Mouse (Mus musculus) urinary bladder, postnatal 4 days (tissue): ENCODE data around the gene Mark1.
A peak's percentile ranks its signal among the peaks of the same experiment; 100 is the strongest.

Experiments used
- DNase-seq, 2 experiments: peaks; one replicate each; pipeline ENCODE4 v3.0.0; 2021 to 2022; ENCODE audit warnings: low spot score in 2 of 2

The Mark1 gene

GRCm38 (mm10) chr1:184891998-184892397, 107.4 kb downstream of the Mark1 start:
- no peak for DNase-seq

DNA sequence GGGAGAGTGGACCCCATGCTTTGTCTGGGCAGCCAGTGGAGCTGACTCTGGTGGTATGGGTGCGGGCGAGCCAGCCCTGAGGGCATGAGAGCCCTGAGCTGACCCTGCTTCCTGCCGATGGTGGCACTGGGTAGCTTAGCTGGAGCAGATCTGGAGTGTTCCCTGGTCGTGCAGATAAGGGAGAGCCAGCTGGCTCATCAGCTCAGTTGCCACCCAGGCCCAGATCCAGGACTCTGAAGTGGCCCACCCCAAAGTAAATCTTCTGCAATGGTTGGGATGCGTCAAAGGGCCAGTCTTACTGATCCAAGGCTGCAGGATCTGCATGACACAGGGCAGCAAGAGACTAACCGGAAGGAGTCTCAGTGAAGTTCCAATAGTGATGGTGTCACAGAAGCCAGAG, 109.9 kb downstream of the Mark1 start:
- DNase-seq, result no peak

GRCm38 (mm10) chr1:184886160-184886559, 113.2 kb downstream of the Mark1 start:
- no peak for DNase-seq

DNA sequence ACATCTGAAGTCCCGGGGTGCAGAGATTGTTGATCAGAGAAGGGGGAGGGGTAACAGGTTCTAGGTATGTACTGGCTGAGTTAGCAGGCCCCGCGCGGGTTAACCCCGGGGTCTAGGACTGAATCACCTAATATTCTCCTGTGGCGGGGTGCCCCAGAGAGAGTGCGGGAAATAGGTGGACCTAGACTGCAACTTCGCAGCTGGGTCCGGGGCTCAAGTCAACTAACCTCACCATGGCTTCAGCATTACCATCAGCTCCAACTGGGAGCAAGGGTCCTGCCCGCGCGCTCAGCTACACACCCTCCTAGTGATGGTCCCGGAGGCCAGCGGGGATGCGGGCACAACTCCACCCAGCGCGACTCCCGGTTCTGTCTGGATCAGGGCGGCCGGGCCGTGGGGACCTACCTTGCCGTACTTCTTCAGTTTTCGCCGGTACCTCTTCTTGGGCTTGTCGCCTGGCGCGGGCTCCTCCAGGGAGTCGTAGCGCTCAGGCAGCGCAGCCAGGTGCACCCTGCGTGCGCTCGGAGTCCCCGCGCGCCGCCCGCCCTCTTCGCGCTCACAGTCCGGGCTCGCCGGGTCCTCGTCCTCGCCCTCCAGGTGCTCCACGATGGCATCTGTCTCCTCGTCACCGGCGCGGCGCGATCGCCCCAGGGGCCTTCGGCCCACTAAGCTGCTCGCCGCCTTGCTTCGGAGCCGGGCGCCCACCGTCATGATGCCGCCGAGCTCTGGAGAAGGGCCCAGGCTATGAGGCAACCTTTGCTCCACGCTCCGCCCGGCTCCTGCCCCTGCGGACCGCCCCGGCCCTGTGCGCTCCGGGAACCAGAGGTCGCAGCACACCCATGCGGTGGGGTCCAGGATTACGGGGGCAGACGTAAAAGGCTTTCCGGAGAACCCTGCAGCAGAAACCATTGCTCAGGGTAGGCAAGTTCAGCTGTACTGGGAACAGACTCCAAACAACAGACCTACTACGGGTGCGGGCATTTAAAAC, 116.8 kb downstream of the Mark1 start, which contains the start of gene C130074G19Rik:
TSS of gene C130074G19Rik (minus strand) at position 938 of the 988 bp plus-strand sequence.
- peak; percentile 58 to 77 for DNase-seq

DNA sequence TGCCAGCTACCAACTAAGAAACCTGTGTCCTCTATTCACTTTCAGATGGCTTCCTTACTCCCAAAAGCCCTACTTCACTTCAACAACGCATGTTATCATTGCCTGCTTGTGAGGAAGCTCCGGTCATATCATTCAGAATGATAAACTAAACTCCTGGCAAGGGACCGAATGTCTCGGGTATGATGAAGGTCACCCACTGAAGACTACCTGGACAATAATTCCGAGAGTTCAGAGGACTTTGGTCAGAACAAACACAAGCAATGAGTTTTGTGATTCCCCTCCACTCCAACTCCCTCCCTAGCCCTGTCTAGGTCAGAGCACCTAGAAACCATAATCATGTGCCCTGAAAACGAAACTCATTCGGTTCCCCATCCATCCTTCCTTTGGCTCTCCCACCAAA, 117.5 kb downstream of the Mark1 start:
- DNase-seq, result no peak

DNA sequence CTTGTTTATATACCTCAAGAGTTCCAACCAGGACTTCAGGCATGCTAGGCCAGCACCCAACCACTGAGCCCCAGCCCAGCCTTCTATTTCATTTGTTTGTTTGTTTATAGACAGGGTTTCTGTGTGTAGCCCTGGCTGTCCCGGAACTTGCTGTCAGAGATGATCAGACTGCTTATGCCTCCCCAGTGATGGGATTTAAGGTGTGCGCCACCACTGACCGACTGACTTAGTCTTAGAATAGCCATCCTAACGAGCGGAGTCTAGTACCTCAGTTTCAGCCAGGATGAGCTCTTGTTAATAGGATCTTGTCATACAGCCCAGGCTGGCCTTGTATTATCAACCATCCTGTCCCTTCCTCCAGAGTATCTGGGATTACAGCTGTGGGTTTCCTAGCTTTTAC, 118.2 kb downstream of the Mark1 start:
- DNase-seq, result no peak

GRCm38 (mm10) chr1:184878860-184879259, 120.5 kb downstream of the Mark1 start:
- DNase-seq, result no peak

- no peak for DNase-seq
Measured at GRCm38 (mm10) chr1:184877306-184877705, 122.1 kb downstream of the Mark1 start.

GRCm38 (mm10) chr1:184873910-184874309, 125.5 kb downstream of the Mark1 start:
- DNase-seq, result no peak

- no peak for DNase-seq
Measured at GRCm38 (mm10) chr1:184872069-184872819, 127.1 kb downstream of the Mark1 start.

GRCm38 (mm10) chr1:184871506-184871905, 127.9 kb downstream of the Mark1 start:
- DNase-seq, result no peak

GRCm38 (mm10) chr1:184870646-184871385, 128.6 kb downstream of the Mark1 start:
- no peak for DNase-seq

DNA sequence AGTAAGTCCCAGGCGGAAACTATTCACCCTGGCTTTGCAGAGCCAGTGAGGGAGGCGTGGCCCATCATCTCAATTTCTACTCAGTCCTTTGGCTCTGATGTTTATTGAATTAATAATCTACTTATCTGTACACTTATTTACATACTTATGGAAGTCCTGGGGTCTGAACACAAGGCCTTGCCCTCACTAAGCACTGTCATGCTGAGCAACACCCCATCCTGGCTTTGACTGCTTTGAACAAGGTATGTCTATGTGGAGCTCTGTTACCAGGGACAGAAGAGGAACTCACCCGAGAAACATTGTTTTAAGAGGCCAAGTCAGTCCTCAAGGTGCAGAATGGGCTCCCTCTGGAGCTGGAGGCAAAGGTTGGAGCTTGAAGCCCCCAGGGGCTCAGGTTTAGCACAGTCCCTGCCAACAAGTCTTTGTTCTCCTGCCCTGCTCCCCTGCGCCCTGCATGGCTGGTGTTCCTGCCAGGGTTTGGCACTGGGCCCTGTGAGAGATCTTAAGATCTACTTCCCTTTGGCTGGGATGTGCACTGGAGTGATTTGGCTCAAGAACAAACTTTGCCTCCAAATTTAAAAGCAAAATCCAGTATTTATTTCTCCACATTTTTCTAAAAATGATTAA, 129.3 kb downstream of the Mark1 start:
- DNase-seq, result no peak

DNA sequence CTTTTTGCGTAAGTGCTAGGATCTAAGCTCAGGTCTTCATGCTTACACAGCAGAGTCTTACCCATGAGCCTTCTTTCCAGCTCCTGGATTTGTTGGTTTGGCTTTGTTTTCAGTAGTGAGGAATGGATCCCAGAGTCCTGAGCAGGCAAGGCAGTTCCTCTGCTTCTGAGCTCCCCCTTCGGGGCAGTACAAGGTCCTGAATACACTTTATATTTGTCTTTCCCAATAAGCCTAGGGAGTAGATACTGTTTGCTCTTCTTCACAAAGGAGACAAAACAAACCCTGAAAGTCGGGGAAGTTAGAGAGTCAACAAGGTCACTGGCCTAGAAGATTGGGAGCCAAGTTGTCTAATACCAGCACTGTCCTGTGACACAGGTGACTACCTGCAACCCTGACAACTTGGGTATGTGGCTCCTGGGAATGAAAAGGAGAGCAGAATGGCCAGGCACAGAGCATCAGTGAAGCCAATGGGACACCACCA, 131.7 kb downstream of the Mark1 start:
- DNase-seq, result no peak

- no peak for DNase-seq
Measured at GRCm38 (mm10) chr1:184864381-184864801, 135.0 kb downstream of the Mark1 start.

- DNase-seq, result no peak
Measured at GRCm38 (mm10) chr1:184862636-184863035, 136.7 kb downstream of the Mark1 start.

DNA sequence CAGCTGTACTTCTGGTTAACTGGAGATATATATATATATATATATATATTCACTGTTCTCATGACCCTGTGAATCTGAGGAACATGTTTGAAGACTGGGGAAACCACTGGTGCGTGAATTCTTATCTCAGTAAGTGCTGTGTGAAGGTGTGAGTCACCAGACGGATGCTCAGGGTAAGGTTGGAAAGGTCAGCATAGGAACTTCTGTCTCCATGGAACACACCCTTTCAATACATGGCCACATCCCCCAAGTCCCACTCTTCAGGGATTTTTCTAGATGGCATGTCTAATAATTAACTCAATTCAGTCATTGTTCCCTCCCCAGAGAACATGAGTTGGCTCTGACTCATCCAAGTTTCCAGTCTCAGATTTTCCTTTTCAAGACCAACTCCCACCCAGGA, 137.8 kb downstream of the Mark1 start:
- DNase-seq, result no peak

- DNase-seq, result no peak
Measured at GRCm38 (mm10) chr1:184860276-184860675, 139.1 kb downstream of the Mark1 start.

DNA sequence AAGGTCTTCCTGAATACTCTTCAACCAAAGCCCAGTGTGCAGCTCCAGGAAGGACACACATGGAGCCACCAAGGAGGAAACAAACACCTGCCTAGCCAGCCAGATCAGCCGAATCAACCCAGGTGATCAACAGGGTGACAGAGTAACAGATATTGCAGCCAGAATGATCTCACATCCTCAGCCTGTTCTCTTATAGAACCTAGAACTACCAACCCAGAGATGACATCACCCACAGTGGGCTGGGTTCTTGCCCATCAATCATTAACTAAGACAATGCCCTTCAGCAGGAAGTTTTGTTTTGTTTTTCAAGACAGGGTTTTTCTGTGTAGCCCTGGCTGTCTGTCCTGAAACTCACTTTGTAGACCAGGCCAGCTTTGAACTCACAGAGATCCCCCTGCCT, 141.1 kb downstream of the Mark1 start:
- DNase-seq, result no peak

- DNase-seq, result no peak
Measured at GRCm38 (mm10) chr1:184857216-184857615, 142.2 kb downstream of the Mark1 start.

DNA sequence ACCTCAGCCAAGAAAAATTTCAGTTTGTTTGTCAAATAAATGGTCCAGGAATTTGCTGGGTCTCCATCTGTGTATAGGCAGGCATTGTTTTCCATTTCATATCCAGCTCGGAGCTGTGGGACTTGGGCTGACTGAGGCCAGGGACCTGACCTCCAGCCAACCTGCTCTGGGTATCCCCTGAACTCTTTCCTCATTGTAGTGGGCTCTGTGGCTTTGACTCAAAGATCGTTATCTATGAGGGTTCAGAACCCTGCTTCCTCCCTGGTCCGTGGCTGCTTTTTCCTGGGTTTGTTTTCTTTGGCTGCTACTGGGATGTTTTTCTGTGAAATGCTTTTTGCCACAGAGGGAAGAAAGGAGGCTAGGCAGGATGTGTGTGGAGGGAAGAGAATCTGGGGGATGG, 145.4 kb downstream of the Mark1 start:
- DNase-seq, result no peak
